In the genomic region with DNA sequence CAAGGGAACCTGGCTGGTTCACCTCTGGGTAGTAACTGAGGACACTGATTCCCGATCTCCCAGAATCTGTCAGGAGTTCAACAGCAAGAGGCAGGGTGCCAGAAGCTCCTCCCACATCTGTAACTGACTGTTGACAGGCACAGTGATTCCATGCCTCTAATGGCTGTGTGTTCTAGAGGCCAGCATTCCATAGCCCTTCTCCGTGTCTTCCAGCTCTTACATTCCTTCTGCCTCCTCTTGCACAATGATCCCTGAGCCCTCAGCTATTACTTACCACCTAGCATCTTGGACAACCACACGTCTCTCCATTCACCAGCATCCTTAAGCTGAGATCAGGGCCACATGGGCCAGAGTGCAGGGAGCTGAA, we compare ENCODE assay signal across 11 mouse cellular contexts.
DNase-seq lines count a peak whose midpoint lies in the region; ATAC-seq lines count a peak whose summit lies in the region.
"Had no signal": no experiment of that assay in that cellular context is flagged by ENCODE, and none has a peak within 500 bp of the region (broad histone marks: within the 10 kb centered on the region; RNA-seq: fewer than 3 reads in every experiment).

No protein-coding gene starts in this region.

- no peaks in the 10 kb centered on the region for H3K36me3 ChIP-seq in kidney, embryonic 16.5 days (ENCODE audit: insufficient read depth, low read length)
- no peaks in the 10 kb centered on the region for H3K36me3 ChIP-seq in heart, embryonic 13.5 days
- H3K36me3 ChIP-seq in forebrain, embryonic 12.5 days (replicated peaks): no peaks in the 10 kb centered on the region
- H3K36me3 ChIP-seq: embryonic facial prominence, embryonic 13.5 days; midbrain, embryonic 10.5 days had no signal

- no peak for DNase-seq in kidney, adult 11 months
- DNase-seq in R1 (ENCODE audit: low read depth, low spot score): peak; percentile 5
- DNase-seq in lung, postnatal 14 days: peak; percentile 65
- DNase-seq: cerebellum, adult 9-11 months; thymus, adult 18-20 months had no signal

- no peaks in the 10 kb centered on the region for H3K9me3 ChIP-seq in kidney, embryonic 16.5 days (ENCODE audit: low read length)
- H3K9me3 ChIP-seq in heart, embryonic 13.5 days: peaks cover 2% of the 10 kb centered on the region; the same call in 1 of the 2 replicates
- H3K9me3 ChIP-seq in forebrain, embryonic 12.5 days: no peaks in the 10 kb centered on the region
- H3K9me3 ChIP-seq: embryonic facial prominence, embryonic 13.5 days; midbrain, embryonic 10.5 days had no signal

- H3K4me1 ChIP-seq in kidney, embryonic 16.5 days (ENCODE audit: insufficient read depth, low read length): peaks cover 26% of the 10 kb centered on the region
- peaks cover 25% of the 10 kb centered on the region for H3K4me1 ChIP-seq in heart, embryonic 13.5 days
- H3K4me1 ChIP-seq in forebrain, embryonic 12.5 days: no peaks in the 10 kb centered on the region

- no peaks in the 10 kb centered on the region for H3K27me3 ChIP-seq in kidney, embryonic 16.5 days (ENCODE audit: insufficient read depth, low read length)
- peaks cover 7% of the 10 kb centered on the region for H3K27me3 ChIP-seq in heart, embryonic 13.5 days (replicated peaks)
- H3K27me3 ChIP-seq in forebrain, embryonic 12.5 days: peaks cover 14% of the 10 kb centered on the region; the same call in 1 of the 2 replicates
- H3K27me3 ChIP-seq: embryonic facial prominence, embryonic 13.5 days had no signal

- ATAC-seq in kidney, embryonic 16.5 days (ENCODE audit: low FRiP score, low TSS enrichment): 0 out of 2 replicates have a peak, but pooled peaks have one; percentile 40
- ATAC-seq in heart, embryonic 13.5 days (ENCODE audit: extremely low read depth, insufficient number of reproducible peaks, low FRiP score, low TSS enrichment): no peak
- ATAC-seq in megakaryocyte-erythroid progenitor cell, adult 5-6 weeks (replicated peaks; ENCODE audit: low FRiP score, low TSS enrichment, poor library complexity, severe bottlenecking): no peak
- ATAC-seq in forebrain, embryonic 12.5 days (ENCODE audit: low FRiP score): no peak

- H3K27ac ChIP-seq in kidney, embryonic 16.5 days (ENCODE audit: low read length): 0 out of 2 replicates have a peak overlapping the region, but pooled peaks have one; percentile 10
- H3K27ac ChIP-seq in heart, embryonic 13.5 days (replicated peaks): 0 out of 2 replicates have a peak overlapping the region, but pooled peaks have one; percentile 16
- H3K27ac ChIP-seq in forebrain, embryonic 12.5 days: no peak overlapping the region
- H3K27ac ChIP-seq: embryonic facial prominence, embryonic 13.5 days; midbrain, embryonic 10.5 days had no signal

- no peak overlapping the region for H3K9ac ChIP-seq in kidney, embryonic 16.5 days (replicated peaks; ENCODE audit: low read length)
- H3K9ac ChIP-seq in heart, embryonic 13.5 days: no peak overlapping the region
- H3K9ac ChIP-seq in forebrain, embryonic 12.5 days: no peak overlapping the region
- H3K9ac ChIP-seq: embryonic facial prominence, embryonic 13.5 days had no signal

- no peak overlapping the region for H3K4me2 ChIP-seq in kidney, embryonic 16.5 days (replicated peaks; ENCODE audit: low read depth, low read length)
- H3K4me2 ChIP-seq in heart, embryonic 13.5 days: no peak overlapping the region
- H3K4me2 ChIP-seq in forebrain, embryonic 12.5 days: no peak overlapping the region
- H3K4me2 ChIP-seq: embryonic facial prominence, embryonic 13.5 days had no signal

- WGBS in kidney, embryonic 16.5 days: 8% methylated on average over 3 of the region's 3 CpGs
- 16% methylated on average over 3 of the region's 3 CpGs for WGBS in heart, embryonic 13.5 days
- WGBS in forebrain, embryonic 12.5 days: 55% methylated on average over 3 of the region's 3 CpGs

- H3K4me3 ChIP-seq in kidney, embryonic 16.5 days (ENCODE audit: low read length): no peak overlapping the region
- no peak overlapping the region for H3K4me3 ChIP-seq in heart, embryonic 13.5 days
- H3K4me3 ChIP-seq in forebrain, embryonic 12.5 days (replicated peaks): no peak overlapping the region
- H3K4me3 ChIP-seq: embryonic facial prominence, embryonic 13.5 days; midbrain, embryonic 10.5 days had no signal
